Mouse (Mus musculus) brain, embryonic 14.5 days (tissue): ENCODE results near the gene Slc25a54.

Experiments
- CTCF ChIP-seq: fragments of 200-500 bp; IDR thresholded peaks from 2 replicates; pipeline ENCODE4 v1.5.1; 2012; ENCODE audit warnings: inconsistent platforms, mild to moderate bottlenecking, moderate library complexity, borderline replicate concordance; ENCODE audit not compliant: insufficient read depth, insufficient read length; ENCODE audit errors: extremely low read depth
- POLR2A ChIP-seq: fragments of 200-500 bp; IDR thresholded peaks from 2 replicates; pipeline ENCODE4 v1.6.1; 2012; ENCODE audit warnings: mild to moderate bottlenecking, inconsistent platforms, borderline replicate concordance; ENCODE audit not compliant: poor library complexity, insufficient read depth, insufficient read length, severe bottlenecking; ENCODE audit errors: extremely low read depth

- TF ChIP-seq CTCF = no peak
- no peak for TF ChIP-seq POLR2A
These were observed 55.1 kb downstream of the Slc25a54 start for GRCm38 (mm10) chr3:109135352-109135751.
